Mouse (Mus musculus) cerebellum, adult 2 months (tissue): ENCODE results near the gene Irx3.

Experiments used
- CTCF ChIP-seq: fragments of 200-500 bp; IDR thresholded peaks from 2 replicates; pipeline ENCODE4 v1.5.1; 2011; ENCODE audit warnings: low read depth, mild to moderate bottlenecking, control low read depth, low read length, moderate library complexity, borderline replicate concordance; ENCODE audit not compliant: insufficient read depth
- POLR2A ChIP-seq: fragments of 200-500 bp; IDR thresholded peaks from 2 replicates; pipeline ENCODE4 v1.6.1; 2011; ENCODE audit warnings: low read length, control low read depth, borderline replicate concordance; ENCODE audit not compliant: insufficient read depth

DNA sequence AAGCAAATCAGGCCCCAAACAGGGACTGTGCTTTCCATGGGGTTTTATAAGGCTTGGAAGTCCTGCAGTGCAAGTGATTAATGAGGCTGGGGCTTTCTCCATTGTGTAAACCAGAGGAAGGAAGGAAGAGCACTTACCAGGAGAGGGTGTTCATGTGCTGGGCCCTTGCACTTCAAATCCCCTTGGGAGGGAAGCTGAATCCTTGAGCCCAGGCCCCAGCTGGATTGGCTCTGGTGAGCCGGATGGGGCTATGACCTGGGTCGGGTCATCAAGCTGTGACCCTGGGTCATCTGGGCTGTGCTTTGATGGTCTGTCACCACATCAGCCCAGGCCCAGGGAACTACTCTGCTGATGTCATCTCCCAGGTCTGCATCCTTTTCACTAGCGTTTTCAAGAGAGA, 16.9 kb upstream of the Irx3 start:
- no peak for TF ChIP-seq CTCF
- no peak for TF ChIP-seq POLR2A
